Mouse (Mus musculus): Measurements from ENCODE around the gene Vgll4.

- TF ChIP-seq CTCF (IDR thresholded peaks at IDR 0.05; ENCODE audit: low read depth) (no peak), EP300 (IDR thresholded peaks at IDR 0.05; ENCODE audit: low read depth) (no peak)
Measured at GRCm38 (mm10) chr6:115015461-115015860, 45.7 kb upstream of the Vgll4 start.
